Mouse (Mus musculus): ENCODE results near the gene Kcnj14. TPM values are rescaled to one million over a fixed set of nuclear protein-coding genes. Genes with fewer than 3 reads are reported as not detected.

Gene Kcnj14
- polyA plus RNA-seq, 1 experiment from 2014 or later = 0.75 TPM

GRCm38 (mm10) chr7:45805941-45806340, 18.6 kb downstream of the Kcnj14 start:
- ATAC-seq (ENCODE audit: low FRiP score) (no peak), DNase-seq (ENCODE audit: low spot score, missing footprints) (peak; percentile 88)
- Histone ChIP-seq H3K4me3 (ENCODE audit: low read depth, low read length) (no peak overlapping the region), H3K27me3 (ENCODE audit: control insufficient read depth, insufficient read depth, low read length) (no peaks in the 10 kb centered on the region), H3K9me3 (ENCODE audit: control insufficient read depth, low read length) (no peaks in the 10 kb centered on the region), H3K4me1 (ENCODE audit: control insufficient read depth, insufficient read depth, low read length) (no peaks in the 10 kb centered on the region; the same call in 1 of the 2 replicates), H3K9ac (ENCODE audit: low read length) (no peak overlapping the region), H3K36me3 (ENCODE audit: control insufficient read depth, insufficient read depth, low read length) (peaks cover 36% of the 10 kb centered on the region), H3K4me2 (no peak overlapping the region), H3K27ac (ENCODE audit: low read depth, low read length) (no peak overlapping the region)
- 73% methylated on average over 5 of the region's 5 CpGs for WGBS

- ATAC-seq (ENCODE audit: low FRiP score) (no peak), DNase-seq (ENCODE audit: low spot score, missing footprints) (no peak)
- Histone ChIP-seq H3K27ac (ENCODE audit: low read depth, low read length) (no peak overlapping the region), H3K36me3 (ENCODE audit: control insufficient read depth, insufficient read depth, low read length) (peaks cover 5% of the 10 kb centered on the region), H3K4me1 (ENCODE audit: control insufficient read depth, insufficient read depth, low read length) (peaks cover 16% of the 10 kb centered on the region), H3K9ac (ENCODE audit: low read length) (no peak overlapping the region), H3K27me3 (ENCODE audit: control insufficient read depth, insufficient read depth, low read length) (peaks cover 14% of the 10 kb centered on the region), H3K4me2 (no peak overlapping the region), H3K9me3 (ENCODE audit: control insufficient read depth, low read length) (no peaks in the 10 kb centered on the region), H3K4me3 (ENCODE audit: low read depth, low read length) (no peak overlapping the region)
- WGBS = 95% methylated on average over 6 of the region's 6 CpGs
Observed at GRCm38 (mm10) chr7:45802551-45802950, 22.0 kb downstream of the Kcnj14 start.

- Histone ChIP-seq H3K4me2 (no peak overlapping the region), H3K9me3 (ENCODE audit: control insufficient read depth, low read length) (no peaks in the 10 kb centered on the region), H3K4me3 (ENCODE audit: low read depth, low read length) (no peak overlapping the region), H3K9ac (ENCODE audit: low read length) (no peak overlapping the region), H3K4me1 (ENCODE audit: control insufficient read depth, insufficient read depth, low read length) (peaks cover 20% of the 10 kb centered on the region), H3K36me3 (ENCODE audit: control insufficient read depth, insufficient read depth, low read length) (no peaks in the 10 kb centered on the region; the same call in none of the 2 replicates), H3K27ac (ENCODE audit: low read depth, low read length) (no peak overlapping the region), H3K27me3 (ENCODE audit: control insufficient read depth, insufficient read depth, low read length) (peaks cover 22% of the 10 kb centered on the region)
- WGBS = 4% methylated on average over 12 of the region's 12 CpGs
- peak; percentile 98 for DNase-seq (ENCODE audit: low spot score, missing footprints)
- ATAC-seq (ENCODE audit: low FRiP score) = peak; percentile 38; the same call in 1 of the 2 replicates
Observed at GRCm38 (mm10) chr7:45801348-45801747, 23.2 kb downstream of the Kcnj14 start.

GRCm38 (mm10) chr7:45800546-45801204, 23.9 kb downstream of the Kcnj14 start:
- Histone ChIP-seq H3K4me1 (ENCODE audit: control insufficient read depth, insufficient read depth, low read length) (peaks cover 20% of the 10 kb centered on the region), H3K27me3 (ENCODE audit: control insufficient read depth, insufficient read depth, low read length) (peaks cover 22% of the 10 kb centered on the region), H3K9me3 (ENCODE audit: control insufficient read depth, low read length) (no peaks in the 10 kb centered on the region), H3K36me3 (ENCODE audit: control insufficient read depth, insufficient read depth, low read length) (peaks cover 2% of the 10 kb centered on the region), H3K9ac (ENCODE audit: low read length) (no peak overlapping the region), H3K27ac (ENCODE audit: low read depth, low read length) (no peak overlapping the region), H3K4me2 (no peak overlapping the region), H3K4me3 (ENCODE audit: low read depth, low read length) (no peak overlapping the region)
- 12% methylated on average over 15 of the region's 25 CpGs for WGBS
- DNase-seq (ENCODE audit: low spot score, missing footprints) (peak; percentile 91), ATAC-seq (ENCODE audit: low FRiP score) (0 out of 2 replicates have a peak, but pooled peaks have one; percentile 22)

GRCm38 (mm10) chr7:45800001-45800400, 24.6 kb downstream of the Kcnj14 start:
- H3K27me3 ChIP-seq (ENCODE audit: control insufficient read depth, insufficient read depth, low read length) = peaks cover 22% of the 10 kb centered on the region
- 38% methylated on average over 7 of the region's 7 CpGs for WGBS
- H3K4me2 ChIP-seq = no peak overlapping the region
- H3K27ac ChIP-seq (ENCODE audit: low read depth, low read length) = no peak overlapping the region
- H3K9ac ChIP-seq (ENCODE audit: low read length) = no peak overlapping the region
- no peak for DNase-seq (ENCODE audit: low spot score, missing footprints)
- no peak for ATAC-seq (ENCODE audit: low FRiP score)
- no peaks in the 10 kb centered on the region for H3K9me3 ChIP-seq (ENCODE audit: control insufficient read depth, low read length)
- H3K36me3 ChIP-seq (ENCODE audit: control insufficient read depth, insufficient read depth, low read length) = peaks cover 6% of the 10 kb centered on the region
- peaks cover 20% of the 10 kb centered on the region for H3K4me1 ChIP-seq (ENCODE audit: control insufficient read depth, insufficient read depth, low read length)
- H3K4me3 ChIP-seq (ENCODE audit: low read depth, low read length) = no peak overlapping the region

- Histone ChIP-seq H3K4me3 (ENCODE audit: low read depth, low read length) (no peak overlapping the region), H3K9me3 (ENCODE audit: control insufficient read depth, low read length) (no peaks in the 10 kb centered on the region), H3K4me2 (0 out of 2 replicates have a peak overlapping the region, but pooled peaks have one; percentile 63), H3K4me1 (ENCODE audit: control insufficient read depth, insufficient read depth, low read length) (peaks cover 20% of the 10 kb centered on the region), H3K27me3 (ENCODE audit: control insufficient read depth, insufficient read depth, low read length) (peaks cover 22% of the 10 kb centered on the region), H3K36me3 (ENCODE audit: control insufficient read depth, insufficient read depth, low read length) (peaks cover 9% of the 10 kb centered on the region), H3K9ac (ENCODE audit: low read length) (no peak overlapping the region), H3K27ac (ENCODE audit: low read depth, low read length) (no peak overlapping the region)
- peak; percentile 85 for DNase-seq (ENCODE audit: low spot score, missing footprints)
- 54% methylated on average over 7 of the region's 7 CpGs for WGBS
- no peak for ATAC-seq (ENCODE audit: low FRiP score)
Observed at GRCm38 (mm10) chr7:45798931-45799330, 25.7 kb downstream of the Kcnj14 start.

GRCm38 (mm10) chr7:45798511-45798836, 26.1 kb downstream of the Kcnj14 start:
- Histone ChIP-seq H3K4me2 (peak overlapping the region; percentile 63), H3K36me3 (ENCODE audit: control insufficient read depth, insufficient read depth, low read length) (peaks cover 11% of the 10 kb centered on the region), H3K9me3 (ENCODE audit: control insufficient read depth, low read length) (no peaks in the 10 kb centered on the region), H3K4me1 (ENCODE audit: control insufficient read depth, insufficient read depth, low read length) (peaks cover 20% of the 10 kb centered on the region), H3K27me3 (ENCODE audit: control insufficient read depth, insufficient read depth, low read length) (peaks cover 22% of the 10 kb centered on the region), H3K9ac (ENCODE audit: low read length) (peak overlapping the region; percentile 55), H3K4me3 (ENCODE audit: low read depth, low read length) (peak overlapping the region; percentile 29), H3K27ac (ENCODE audit: low read depth, low read length) (no peak overlapping the region)
- DNase-seq (ENCODE audit: low spot score, missing footprints) (peak; percentile 80), ATAC-seq (ENCODE audit: low FRiP score) (no peak)
- 1% methylated on average over 19 of the region's 19 CpGs for WGBS

- DNase-seq (ENCODE audit: low spot score, missing footprints) (peak; percentile 89), ATAC-seq (ENCODE audit: low FRiP score) (no peak)
- H3K4me1 ChIP-seq (ENCODE audit: control insufficient read depth, insufficient read depth, low read length) = peaks cover 20% of the 10 kb centered on the region
- peaks cover 22% of the 10 kb centered on the region for H3K27me3 ChIP-seq (ENCODE audit: control insufficient read depth, insufficient read depth, low read length)
- no peaks in the 10 kb centered on the region for H3K9me3 ChIP-seq (ENCODE audit: control insufficient read depth, low read length)
- peaks cover 15% of the 10 kb centered on the region for H3K36me3 ChIP-seq (ENCODE audit: control insufficient read depth, insufficient read depth, low read length)
- H3K4me3 ChIP-seq (ENCODE audit: low read depth, low read length) = peak overlapping the region; percentile 29
- peak overlapping the region; percentile 55 for H3K9ac ChIP-seq (ENCODE audit: low read length)
- under 1% methylated on average over 60 of the region's 60 CpGs for WGBS
- no peak overlapping the region for H3K27ac ChIP-seq (ENCODE audit: low read depth, low read length)
- peak overlapping the region; percentile 63 for H3K4me2 ChIP-seq
Observed at GRCm38 (mm10) chr7:45797661-45798510, 26.7 kb downstream of the Kcnj14 start.

- no peak for DNase-seq (ENCODE audit: low spot score, missing footprints)
- no peak overlapping the region for H3K9ac ChIP-seq (ENCODE audit: low read length)
- H3K36me3 ChIP-seq (ENCODE audit: control insufficient read depth, insufficient read depth, low read length) = peaks cover 20% of the 10 kb centered on the region
- WGBS = 31% methylated on average over 6 of the region's 6 CpGs
- no peak overlapping the region for H3K4me2 ChIP-seq
- peaks cover 20% of the 10 kb centered on the region for H3K4me1 ChIP-seq (ENCODE audit: control insufficient read depth, insufficient read depth, low read length)
- H3K27me3 ChIP-seq (ENCODE audit: control insufficient read depth, insufficient read depth, low read length) = peaks cover 22% of the 10 kb centered on the region
- no peak overlapping the region for H3K27ac ChIP-seq (ENCODE audit: low read depth, low read length)
- no peaks in the 10 kb centered on the region for H3K9me3 ChIP-seq (ENCODE audit: control insufficient read depth, low read length)
- no peak for ATAC-seq (ENCODE audit: low FRiP score)
- H3K4me3 ChIP-seq (ENCODE audit: low read depth, low read length) = no peak overlapping the region
Observed at GRCm38 (mm10) chr7:45796950-45797349, 27.6 kb downstream of the Kcnj14 start.

All from midbrain, embryonic 11.5 days (tissue).